Mouse (Mus musculus) 416B (cell line): ENCODE measurements around the gene 4930469K13Rik.
"Not testable (repeated sequence)": the region's sequence is repeated elsewhere in the genome, so short reads cannot be mapped to it uniquely, and the experiment has no call there.

Experiments used
- DNase-seq: peaks from one replicate; pipeline ENCODE4 v3.0.0; 2011; ENCODE audit warnings: low read depth

Gene 4930469K13Rik

DNA sequence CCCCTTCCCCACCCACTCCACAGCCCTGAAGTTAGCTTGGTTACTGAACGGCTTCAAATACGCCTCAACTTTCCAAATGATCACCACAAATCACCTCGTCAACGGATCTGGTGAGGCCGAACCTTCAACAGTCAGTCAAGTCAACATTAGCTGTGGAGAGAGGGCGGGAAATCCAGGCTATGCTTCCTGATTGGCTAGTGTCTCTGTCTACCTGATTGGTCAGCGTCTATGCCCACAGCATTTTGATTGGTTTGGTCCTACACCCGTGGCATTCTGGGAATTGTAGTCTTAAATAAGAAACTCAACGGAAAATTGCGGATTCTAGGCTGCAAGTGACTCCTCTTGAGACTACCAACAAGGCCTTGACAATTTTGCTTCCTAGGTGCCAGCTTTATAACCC is at the start of gene 4930469K13Rik:
Gene 4930469K13Rik, minus strand, starts transcription at position 133 of the 400 bp plus-strand sequence.
- DNase-seq: peak; percentile 73

DNA sequence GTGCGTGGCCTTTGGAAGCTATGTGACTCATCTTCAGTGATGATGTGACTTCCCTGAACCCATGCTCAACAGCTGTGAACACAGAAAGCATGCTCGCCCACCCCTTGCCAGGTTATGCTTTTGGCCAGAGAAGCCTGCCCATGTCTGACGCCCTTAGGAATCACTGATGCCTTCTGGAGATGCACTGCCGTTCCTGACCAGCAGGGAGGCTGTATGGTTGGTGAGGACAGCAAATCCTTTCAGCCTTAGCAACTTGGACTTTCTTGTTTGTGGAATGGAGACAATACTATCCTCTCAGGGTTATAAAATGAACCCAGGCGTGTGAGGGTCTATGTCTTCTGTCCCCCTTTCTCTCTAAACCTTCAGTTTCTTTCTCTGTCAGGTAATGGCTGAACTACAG is 48.6 kb upstream of the 4930469K13Rik start:
- peak; percentile 13 for DNase-seq

DNA sequence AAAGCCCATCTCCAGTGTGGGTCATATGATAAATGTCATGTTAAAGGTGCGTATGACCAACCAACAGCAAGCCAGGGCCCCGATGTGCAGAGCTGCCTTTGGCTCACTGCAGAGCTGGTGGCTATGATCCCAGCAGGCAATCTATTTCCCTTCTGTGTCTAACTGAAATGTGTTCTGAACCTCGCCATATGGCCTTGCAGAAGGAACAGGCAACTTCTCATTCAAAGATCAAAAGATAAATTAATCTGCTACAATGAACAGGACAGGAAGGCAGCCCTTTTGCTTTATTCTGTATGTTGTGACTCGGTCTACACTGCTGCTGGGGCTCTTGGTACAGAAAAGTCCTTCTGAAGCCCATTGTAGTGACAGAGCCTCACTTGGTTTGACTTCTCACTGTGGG is 46.1 kb upstream of the 4930469K13Rik start:
- no peak for DNase-seq

DNA sequence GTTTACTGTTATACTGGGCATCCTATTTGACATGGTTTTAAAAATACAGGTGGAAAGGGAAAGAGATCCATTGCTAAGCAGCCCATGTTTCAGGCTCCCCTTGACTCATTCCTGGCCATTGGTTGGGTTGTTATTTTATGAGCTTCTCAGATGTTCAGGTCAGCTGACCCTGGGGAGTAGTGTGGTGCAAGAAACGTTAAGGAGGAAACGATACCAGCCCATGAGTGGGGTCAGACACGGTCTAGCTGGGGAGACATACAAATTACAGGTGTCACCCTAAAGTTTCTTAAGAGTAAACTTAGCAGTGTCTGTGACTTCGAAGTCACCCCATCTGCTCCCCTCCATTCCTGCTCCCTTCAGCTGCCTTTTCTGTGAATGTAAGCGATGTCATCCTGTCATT is 45.6 kb upstream of the 4930469K13Rik start:
- no peak for DNase-seq

DNA sequence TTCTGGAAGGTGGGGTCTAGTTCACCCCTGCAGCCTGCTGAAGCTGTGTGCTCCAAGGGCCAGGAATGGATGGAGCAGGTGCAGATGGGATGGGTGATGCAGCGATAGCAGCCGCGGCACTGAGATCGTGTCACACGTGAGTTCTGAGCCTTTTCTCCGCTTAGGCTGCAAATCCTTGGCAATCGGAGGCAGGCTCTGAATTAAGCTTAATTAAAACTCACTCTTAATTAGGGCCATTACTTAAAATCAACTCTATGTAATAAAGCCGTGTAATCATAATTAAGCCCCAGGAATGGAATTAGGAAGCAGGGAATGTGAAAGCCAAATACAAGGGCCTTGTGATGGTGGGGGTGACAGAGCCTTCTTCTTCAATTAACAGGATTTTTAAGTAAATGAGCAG is 40.9 kb upstream of the 4930469K13Rik start:
- DNase-seq: no peak

DNA sequence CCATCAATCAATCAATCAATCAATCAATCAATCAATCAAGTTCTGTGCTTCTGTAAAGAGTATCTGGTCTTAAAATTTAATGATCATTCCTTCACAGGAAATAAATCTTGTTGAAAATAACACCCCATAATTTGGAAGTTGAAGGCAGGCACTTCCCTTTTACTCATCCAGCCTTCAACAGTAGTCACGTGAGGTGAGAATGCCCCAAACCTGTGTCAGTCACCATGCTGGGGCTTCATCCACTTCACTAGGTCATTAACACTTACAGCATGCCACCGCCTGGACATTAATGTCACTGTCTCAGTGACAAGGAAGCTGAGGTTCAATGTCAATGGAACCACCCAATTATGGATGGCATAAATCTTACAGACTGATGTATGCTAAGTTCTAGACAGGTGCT is 30.1 kb upstream of the 4930469K13Rik start:
- DNase-seq: no peak

DNA sequence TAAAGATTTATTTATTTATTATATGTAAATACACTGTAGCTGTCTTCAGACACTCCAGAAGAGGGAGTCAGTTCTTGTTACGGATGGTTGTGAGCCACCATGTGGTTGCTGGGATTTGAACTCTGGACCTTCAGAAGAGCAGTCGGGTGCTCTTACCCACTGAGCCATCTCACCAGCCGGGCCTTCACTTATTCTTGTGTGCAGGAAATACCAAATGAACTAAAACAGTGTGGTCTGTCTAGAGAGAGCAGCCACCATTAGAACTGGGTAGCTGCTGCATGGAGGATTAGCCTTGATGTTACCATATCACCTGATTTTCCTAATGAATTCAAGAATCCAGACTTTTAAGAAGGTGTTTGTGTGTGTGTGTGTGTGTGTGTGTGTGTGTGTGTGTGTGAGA is 27.4 kb upstream of the 4930469K13Rik start:
- not testable (repeated sequence) for DNase-seq

DNA sequence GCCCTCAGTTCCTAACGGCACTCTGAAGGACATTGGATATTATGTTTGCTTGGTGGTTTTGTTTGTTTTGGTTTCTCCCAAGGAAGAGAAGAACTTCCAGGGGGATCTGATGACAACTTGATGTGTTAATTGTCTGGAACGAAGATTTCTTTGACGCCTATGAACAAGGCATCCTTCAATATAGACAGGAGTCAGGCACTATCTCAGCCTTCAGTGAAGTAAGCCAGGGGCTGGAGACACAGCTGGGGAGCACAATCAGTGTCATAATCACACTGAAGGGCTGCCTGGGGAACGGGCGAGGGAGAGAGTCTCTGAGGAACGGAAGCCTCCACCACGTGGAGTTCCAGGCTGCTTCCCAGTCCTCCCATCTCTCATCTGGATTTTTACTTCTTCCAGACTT is 26.5 kb upstream of the 4930469K13Rik start:
- no peak for DNase-seq

DNA sequence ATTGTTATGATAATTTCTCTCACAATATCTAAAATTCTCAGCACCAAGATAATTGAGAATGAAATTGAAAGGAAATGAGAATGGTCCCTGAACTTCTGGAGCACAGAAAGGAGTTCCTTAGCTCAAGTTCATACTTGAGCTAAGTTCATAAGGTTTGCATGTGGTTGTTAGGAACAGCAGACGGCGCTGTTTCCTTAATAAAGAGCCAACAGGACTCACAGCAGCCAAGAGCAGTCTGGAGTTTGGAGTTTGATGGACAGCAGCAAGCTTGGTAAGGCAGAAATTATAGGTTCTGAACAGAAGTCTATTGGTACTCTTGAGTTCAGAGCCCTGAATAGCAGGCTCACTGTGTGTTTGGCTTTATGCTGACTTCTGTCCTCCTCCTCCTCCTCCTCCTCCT is 24.8 kb upstream of the 4930469K13Rik start:
- DNase-seq: peak; percentile 86

DNA sequence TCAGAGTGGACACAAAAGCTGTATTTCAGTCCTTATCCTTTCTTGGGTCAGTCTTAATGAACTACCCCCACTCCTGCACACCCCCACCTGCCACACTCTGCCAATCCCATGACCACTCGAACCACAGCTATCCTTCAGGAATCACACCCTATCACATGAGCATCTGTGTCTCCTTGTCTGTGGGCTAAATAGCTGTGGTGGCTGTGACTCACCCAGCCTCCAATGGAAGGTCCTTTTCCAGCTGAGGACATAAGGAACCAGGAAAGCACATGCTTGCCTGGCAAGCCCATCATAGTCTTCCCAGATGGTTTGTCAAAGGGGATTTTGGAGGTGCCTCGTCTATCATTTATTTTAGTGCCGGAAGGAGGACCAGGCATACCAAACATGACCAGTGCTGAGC is 20.0 kb upstream of the 4930469K13Rik start:
- DNase-seq: no peak

DNA sequence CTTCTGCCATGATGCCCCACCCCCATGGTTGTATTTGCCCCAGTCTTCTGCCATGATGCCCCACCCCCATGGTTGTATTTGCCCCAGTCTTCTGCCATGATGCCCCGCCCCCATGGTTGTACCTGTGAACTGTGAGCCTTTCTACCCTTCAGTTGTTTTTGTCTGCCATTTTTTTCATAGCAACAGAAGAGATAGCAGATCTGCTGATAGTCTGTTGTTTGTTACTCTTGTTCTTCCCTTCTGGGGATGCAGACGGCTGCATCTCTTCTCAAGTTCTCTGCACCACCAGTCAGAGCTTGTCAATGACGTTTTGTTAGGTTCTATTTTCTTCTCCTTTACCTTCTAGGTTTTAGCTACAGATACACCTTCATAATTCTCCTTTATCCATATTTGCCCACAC is 19.2 kb upstream of the 4930469K13Rik start:
- no peak for DNase-seq

DNA sequence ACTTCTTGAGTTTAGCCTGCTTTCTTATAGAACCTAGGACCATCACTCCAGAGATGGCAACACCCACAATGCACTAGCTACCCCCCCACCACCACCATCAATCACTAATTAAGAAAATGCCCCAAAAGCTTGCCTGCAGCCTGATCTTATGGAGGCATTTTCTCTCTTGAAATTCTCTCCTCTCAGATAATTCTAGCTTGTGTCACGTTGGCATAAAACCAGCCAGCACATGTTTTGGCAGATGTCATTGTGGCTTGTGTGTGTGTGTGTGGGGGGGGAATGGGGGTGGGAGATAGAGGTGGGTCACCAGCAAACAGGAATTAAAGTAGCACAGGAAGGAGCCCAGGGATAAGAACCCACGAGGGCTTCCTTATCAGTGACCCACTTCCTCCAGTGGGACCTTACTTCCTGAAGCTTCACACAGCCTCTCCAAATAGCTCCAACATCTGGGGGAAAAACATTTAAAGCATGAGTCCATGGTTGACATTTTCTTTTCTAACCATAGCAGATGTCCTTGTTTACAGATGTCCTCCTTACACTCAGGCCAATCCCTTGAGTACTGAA is 18.3 kb upstream of the 4930469K13Rik start:
- DNase-seq: peak; percentile 96

DNA sequence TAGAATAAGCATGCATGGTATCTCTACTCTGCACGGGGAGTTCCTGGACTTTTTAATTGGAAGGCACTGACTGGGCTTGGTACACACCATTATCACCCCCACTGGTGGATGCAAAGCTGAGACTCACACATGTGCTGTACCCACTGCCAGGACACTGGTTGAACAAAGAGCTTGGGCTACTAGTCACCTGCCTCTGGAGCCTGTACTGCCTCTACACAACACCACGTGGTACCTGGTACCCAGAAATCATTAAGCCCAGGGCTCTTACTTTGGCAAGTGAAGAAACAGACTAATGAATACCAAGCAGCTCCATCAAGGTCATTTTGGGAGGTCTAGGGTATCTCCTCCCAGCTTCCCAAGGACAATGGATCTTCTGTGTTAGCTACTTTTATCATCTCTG is 15.4 kb upstream of the 4930469K13Rik start:
- no peak for DNase-seq

DNA sequence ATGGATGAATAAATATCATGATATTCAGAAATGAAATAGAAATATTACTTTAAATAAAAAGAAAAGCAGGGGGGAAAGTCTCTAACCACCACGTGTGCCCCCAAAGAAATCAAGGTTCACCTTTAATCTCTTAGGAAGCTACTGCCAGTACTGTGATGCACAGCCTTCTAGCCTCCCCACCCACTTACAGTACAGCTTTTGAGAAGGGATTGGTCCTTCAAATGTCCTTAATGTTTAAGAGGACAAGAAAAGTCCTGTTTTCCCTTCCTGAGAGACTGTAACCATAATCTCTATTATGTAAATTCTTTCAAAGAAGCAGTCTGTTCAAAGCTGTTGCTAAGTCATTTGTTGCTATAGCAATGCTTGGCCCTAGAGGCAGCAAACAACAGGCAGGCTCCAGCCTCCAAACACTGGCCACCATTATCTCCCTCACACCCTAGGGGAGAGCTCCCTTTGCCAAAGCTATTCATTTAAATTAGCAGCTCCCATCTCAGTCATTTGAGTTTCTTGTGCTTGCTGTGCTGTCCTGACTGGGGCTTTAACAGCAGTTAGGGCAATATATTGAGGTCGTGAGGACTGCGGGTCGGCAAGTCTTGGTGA is 14.5 kb upstream of the 4930469K13Rik start:
- no peak for DNase-seq

DNA sequence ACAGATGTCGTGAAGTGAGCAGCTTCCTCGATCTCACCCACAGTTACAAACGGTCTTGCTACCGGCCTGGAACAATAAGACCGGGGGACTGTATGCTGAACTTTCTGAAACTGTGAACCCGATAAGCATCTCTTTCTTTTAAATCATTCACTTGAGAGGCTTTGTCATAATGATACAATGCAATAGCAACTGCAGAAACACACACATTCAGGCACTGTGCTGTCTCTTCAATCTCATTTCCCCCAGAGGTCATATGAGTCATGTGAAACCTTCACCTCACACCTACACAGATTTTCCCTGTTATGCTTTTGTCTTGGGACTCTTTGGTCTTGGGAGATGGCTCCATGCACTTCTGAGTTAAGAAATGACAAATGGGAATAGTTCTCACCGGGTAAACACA is 13.6 kb upstream of the 4930469K13Rik start:
- DNase-seq: no peak

DNA sequence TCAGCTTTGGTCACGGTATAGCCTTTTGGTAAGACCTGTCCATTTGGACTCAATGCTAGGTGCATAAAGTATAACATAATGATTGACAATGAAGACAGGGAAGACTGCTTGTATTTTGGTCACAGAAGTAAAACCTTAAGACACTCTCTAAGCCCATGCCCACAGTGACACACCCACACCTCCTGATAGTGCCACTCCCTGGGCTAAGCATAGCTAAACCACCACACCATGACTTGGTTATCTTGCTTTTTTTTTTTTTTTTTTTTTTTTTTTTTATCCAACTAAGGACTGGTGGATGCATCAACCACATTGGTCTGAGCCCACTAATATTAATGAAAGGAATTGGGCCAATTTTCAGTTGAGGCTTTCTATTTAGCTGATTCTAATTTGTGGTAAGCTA is 10.9 kb upstream of the 4930469K13Rik start:
- no peak for DNase-seq

DNA sequence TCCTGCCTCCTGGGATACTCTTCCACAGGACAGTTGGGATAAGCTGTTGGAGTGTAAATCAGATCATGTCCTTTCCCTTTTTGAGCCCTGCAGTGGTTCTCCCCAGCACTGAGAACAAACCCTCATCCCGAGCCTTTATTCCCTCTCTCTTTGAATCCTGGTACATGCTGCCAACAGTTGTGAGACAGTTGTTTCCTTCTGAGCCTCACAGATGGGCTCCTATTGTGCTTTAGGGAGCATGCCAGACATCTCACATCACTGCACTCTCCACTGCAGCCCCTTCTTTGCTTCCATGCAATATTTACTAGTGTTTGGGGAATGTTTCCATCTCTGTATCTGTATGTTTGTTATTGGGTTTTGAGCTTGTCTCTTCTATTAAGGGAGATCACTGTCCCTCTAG is 6.6 kb upstream of the 4930469K13Rik start:
- no peak for DNase-seq

DNA sequence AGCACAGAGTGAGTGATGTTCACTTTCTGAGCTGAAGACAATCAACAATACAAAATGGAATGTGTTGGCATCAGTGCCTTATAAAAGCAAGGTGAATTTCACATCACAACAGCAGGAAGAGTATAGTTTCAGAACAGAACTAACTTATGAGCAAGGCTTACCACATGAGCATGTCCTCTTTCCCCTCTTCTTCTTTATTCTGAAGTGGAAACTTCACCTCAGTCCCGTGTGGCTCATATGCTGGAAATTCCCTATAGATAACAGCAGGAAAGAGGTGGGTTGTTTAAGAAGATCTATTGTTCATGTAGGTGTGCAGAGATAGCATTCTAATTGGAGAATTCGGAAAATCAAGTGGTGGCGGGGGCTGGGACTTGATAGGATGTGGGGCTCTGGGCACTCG is 3.5 kb upstream of the 4930469K13Rik start:
- DNase-seq: no peak

DNA sequence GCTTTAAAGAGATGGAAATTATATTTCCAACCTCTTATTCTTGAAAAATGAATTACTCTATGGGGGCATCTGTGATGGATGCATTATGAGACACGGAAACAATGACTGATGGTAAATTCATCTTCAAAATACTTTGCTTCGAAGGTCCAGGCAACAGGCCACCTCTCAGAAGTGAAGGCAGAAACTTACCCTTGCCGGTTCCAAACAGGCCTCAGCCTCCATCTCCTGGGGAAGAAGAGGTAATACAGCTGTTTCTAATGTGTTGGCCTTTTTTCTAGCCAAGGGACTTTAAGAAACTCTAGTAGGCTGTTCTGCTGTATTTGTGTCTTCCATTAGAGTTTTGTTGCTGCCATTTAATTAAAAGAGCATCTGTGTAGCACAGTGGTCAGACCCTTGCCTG is 11.3 kb downstream of the 4930469K13Rik start:
- peak; percentile 44 for DNase-seq

DNA sequence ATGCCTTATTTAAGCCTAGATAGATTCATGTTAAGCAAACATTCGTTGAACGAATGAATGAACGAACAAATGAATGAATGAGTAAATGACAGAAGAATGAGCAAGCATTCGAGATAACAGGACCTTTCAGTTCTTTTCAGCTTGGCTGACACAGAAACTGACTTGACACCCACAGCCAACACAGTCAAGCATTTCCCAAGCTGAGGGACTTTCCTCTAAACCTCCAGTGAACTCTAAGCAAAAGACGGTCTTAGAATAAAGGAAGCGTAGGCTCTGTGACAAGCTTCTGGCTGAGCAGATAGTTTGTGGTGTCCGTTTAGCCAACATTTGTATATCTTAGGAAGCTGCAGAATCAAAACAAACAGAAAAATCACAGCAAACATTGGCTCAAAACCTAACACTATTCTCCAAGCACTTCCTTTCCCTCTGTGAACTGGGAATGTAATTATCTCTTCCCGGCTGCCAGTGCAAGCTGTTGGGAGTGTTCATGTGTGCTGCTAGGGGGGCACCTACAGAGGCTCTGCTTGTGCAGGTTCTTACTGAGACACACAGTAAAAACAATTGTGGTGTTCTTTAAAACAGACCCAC is 12.1 kb downstream of the 4930469K13Rik start:
- no peak for DNase-seq

DNA sequence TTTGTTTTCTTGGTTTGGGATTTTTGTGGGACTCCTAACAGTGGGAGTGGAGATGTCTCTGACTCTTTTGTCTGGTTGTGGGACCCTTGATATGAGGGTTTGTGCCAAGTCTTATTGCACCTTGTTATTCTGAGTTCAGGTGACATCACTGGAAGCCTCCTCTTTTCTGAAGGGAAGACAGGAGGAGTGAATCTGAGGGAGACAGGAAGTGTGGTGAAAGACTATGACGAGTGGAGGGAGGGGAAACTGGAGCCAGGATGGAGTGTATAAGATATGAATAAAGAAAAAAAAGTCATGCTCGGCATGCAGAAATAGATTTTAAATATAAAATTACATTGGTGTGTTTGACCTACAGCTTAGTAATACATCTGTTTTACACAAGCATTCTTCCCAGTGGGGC is 13.7 kb downstream of the 4930469K13Rik start:
- no peak for DNase-seq

DNA sequence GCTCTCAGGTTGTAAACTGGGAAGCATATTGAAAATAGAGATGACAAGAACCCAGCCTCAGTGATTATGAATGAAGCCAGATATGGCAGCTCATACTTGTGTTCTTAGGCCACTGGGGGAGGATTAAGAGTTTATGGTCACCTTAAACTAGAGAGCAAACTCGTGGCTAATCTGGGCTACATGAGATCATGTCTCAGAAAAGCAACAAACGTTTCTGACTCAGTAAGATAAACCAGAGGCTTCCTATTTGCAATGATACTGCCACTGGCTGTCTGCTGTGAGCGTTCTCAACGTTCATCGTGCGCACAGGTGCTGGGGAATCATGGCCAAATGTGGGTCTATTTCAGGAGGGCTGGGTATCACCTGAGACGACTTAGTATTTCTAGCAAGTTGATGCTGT is 14.6 kb downstream of the 4930469K13Rik start:
- DNase-seq: peak; percentile 35

DNA sequence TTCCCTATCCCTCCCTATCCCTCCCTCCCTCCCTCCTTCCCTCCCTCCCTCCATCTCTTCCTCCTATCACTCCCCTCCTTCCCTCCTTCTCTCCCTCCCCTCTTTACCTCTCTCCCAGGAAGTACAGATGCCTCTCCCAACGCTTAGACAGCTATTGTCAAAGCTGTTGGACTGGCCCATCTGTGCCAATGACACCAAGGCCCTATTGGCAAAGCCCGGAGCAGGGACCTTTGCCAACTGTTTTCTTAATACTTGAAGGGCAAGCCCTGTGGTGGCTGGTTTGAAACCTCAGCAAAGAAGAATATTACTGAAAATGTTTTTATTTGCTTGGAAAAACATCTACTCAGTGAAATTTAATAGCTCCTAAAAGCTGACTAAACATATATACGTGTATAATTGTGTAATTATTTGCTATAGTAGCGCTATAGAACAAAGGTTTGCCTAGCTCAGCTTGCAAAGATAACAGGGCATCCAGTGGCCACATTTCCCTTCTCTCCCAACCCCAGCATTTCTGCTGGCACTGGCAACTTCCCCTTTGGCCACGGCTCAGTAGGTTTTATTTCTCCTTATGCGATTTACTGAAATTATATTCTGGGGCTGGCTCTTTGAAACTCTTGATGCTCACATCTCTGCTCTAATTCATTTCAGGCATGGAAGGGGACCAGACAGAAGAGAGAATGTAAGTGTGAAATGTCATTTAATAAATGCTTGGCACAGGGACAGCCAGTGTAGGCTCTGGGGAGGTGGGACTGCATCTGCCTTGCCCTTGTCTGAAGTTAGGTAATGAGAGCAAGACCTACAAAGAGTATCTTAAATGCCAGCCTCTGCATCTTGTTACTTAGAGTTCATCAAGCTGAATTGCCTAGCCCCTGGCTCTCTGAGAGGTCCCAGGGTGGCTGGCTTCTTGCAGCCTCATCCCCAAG is 18.6 kb downstream of the 4930469K13Rik start:
- DNase-seq: peak; percentile 31
